Mouse (Mus musculus) embryonic facial prominence, embryonic 11.5 days (tissue): ENCODE results near the gene Rcor2. TPM values are rescaled to one million over a fixed set of nuclear protein-coding genes. Genes with fewer than 3 reads are reported as not detected.

Experiments
- ATAC-seq: fragments of 200-750 bp; cut with Nextera tagmentation; replicated peaks from 2 replicates; pipeline ENCODE4 v1.8.0; 2017; ENCODE audit warnings: low read depth; ENCODE audit not compliant: insufficient number of reproducible peaks, low FRiP score, low TSS enrichment
- DNase-seq: peaks from one replicate; pipeline ENCODE4 v3.0.0-alpha.2; 2015; ENCODE audit warnings: low spot score
- H3K27ac ChIP-seq: fragments of 300-500 bp; sonication (generic); replicated peaks from 2 replicates; pipeline ENCODE4 v1.5.1; 2014; ENCODE audit warnings: mild to moderate bottlenecking, low read depth, low read length, control low read depth
- H3K27me3 ChIP-seq: fragments of 300-500 bp; sonication (generic); 2 replicates; pipeline ENCODE4 v1.6.1; 2014; ENCODE audit warnings: mild to moderate bottlenecking, low read length, moderate library complexity, mixed read lengths; ENCODE audit not compliant: control insufficient read depth, insufficient read depth
- H3K36me3 ChIP-seq: fragments of 300-500 bp; sonication (generic); replicated peaks from 2 replicates; pipeline ENCODE4 v1.6.1; 2014; ENCODE audit warnings: low read depth, mild to moderate bottlenecking, low read length, moderate library complexity, mixed read lengths; ENCODE audit not compliant: control insufficient read depth, insufficient read depth
- H3K4me1 ChIP-seq: fragments of 300-500 bp; sonication (generic); 2 replicates; pipeline ENCODE4 v1.6.1; 2014; ENCODE audit warnings: low read length, mixed read lengths; ENCODE audit not compliant: control insufficient read depth, insufficient read depth
- H3K4me2 ChIP-seq: fragments of 300-500 bp; sonication (generic); 2 replicates; pipeline ENCODE4 v1.6.1; 2014; ENCODE audit warnings: low read depth, mild to moderate bottlenecking, control low read depth, low read length, moderate library complexity
- H3K4me3 ChIP-seq: fragments of 300-500 bp; sonication (generic); 2 replicates; pipeline ENCODE4 v1.5.1; 2014; ENCODE audit warnings: low read depth, low read length, control low read depth
- H3K9ac ChIP-seq: fragments of 300-500 bp; sonication (generic); replicated peaks from 2 replicates; pipeline ENCODE4 v1.6.1; 2014; ENCODE audit warnings: mild to moderate bottlenecking, control low read depth, low read length
- H3K9me3 ChIP-seq: fragments of 300-500 bp; sonication (generic); replicated peaks from 2 replicates; pipeline ENCODE4 v1.6.1; 2016; ENCODE audit warnings: mild to moderate bottlenecking, low read length, inconsistent platforms, mixed read lengths; ENCODE audit not compliant: control insufficient read depth
- WGBS: fragments of 180-500 bp; shearing (Covaris S2); extraction: QIAGEN DNeasy Blood & Tissue Kit; methylation state at CpG from one replicate; pipeline ENCODE4 v1.1.7; 2014; 5-methylcytosine and 5-hydroxymethylcytosine counted together
- polyA plus RNA-seq: library from polyadenylated mRNA; unstranded; fragments of >200 nt; fragmentation: Nextera tagmentation; extraction: Ambion mirVana; gene quantifications from 2 replicates; pipeline ENCODE4 v1.2.1, GENCODE M21; 2014

The Rcor2 gene
- polyA plus RNA-seq: 17.6 and 18.8 TPM in 2 replicates

DNA sequence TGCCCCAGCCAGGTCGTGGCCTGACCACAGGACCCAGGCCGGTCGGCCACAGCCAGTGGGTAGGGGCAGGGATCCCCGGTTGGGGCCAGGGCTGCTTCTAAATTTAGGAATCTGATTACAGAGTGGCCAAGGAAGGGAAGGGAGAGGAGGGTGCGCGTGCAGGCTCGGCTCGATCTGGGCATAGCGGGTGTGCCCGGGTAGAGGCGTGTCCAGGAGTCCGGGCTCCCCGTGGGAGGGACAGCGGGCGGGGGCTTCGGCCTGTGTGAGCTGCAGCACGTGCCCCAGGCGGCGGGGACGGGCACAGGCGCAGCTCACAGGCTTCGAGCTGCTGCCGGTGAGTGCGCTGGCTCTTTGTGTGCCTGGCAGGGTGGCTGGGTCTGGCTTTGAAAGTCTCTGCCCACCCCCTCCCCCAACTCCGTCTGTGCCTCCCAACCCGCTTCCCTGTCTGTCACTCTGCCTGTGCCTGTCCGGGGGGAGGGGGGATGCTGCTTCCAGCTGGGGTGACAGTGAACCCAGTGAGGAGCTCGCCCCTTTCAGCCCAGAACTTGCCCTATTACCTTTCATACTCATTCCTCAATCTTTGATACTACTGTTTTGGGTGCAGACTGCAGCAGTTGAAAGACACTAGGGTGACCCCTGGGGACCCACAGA is at the start of gene Rcor2:
Gene Rcor2, plus strand, starts transcription at position 235 of the 651 bp plus-strand sequence.
- peaks cover 20% of the 10 kb centered on the region for H3K4me1 ChIP-seq
- no peaks in the 10 kb centered on the region for H3K9me3 ChIP-seq
- DNase-seq: peak; percentile 80
- peak; percentile 71 for ATAC-seq
- H3K27ac ChIP-seq: peak within 1 kb of the TSS; percentile 98
- peak within 1 kb of the TSS; percentile 91 for H3K4me3 ChIP-seq
- H3K36me3 ChIP-seq: peaks cover 10% of the 10 kb centered on the region
- H3K4me2 ChIP-seq: peak within 1 kb of the TSS; percentile 90
- WGBS: under 1% methylated on average over 28 of the region's 28 CpGs
- peak within 1 kb of the TSS; percentile 96 for H3K9ac ChIP-seq
- no peaks in the 10 kb centered on the region for H3K27me3 ChIP-seq

DNA sequence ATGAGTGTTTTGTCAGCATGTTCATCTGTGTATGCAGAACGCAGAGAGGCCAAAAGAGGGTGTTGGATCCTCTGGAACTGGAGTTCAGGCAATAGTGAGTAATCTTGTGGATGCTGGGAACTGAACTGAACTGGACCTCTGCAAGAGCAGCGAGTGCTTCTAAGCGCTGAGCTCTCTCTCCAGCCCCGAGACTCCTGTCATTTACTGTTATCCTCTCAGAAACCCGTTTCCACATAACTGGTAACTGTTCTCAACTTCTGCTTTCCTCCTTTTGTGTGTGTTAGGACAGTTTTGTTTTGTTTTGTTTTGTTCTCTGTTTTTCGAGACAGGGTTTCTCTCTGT is 49.2 kb upstream of the Rcor2 start:
- Histone ChIP-seq H3K4me2 (peak overlapping the region; percentile 32), H3K9ac (peak overlapping the region; percentile 1; the same call in 1 of the 2 replicates), H3K4me1 (no peaks in the 10 kb centered on the region; the same call in 1 of the 2 replicates), H3K9me3 (no peaks in the 10 kb centered on the region), H3K4me3 (peak overlapping the region; percentile 89), H3K27me3 (no peaks in the 10 kb centered on the region), H3K36me3 (peaks cover 4% of the 10 kb centered on the region; the same call in 1 of the 2 replicates), H3K27ac (no peak overlapping the region)
- ATAC-seq: peak; percentile 17; the same call in 1 of the 2 replicates
- WGBS: 12% methylated on average over 6 of the region's 6 CpGs
- no peak for DNase-seq

DNA sequence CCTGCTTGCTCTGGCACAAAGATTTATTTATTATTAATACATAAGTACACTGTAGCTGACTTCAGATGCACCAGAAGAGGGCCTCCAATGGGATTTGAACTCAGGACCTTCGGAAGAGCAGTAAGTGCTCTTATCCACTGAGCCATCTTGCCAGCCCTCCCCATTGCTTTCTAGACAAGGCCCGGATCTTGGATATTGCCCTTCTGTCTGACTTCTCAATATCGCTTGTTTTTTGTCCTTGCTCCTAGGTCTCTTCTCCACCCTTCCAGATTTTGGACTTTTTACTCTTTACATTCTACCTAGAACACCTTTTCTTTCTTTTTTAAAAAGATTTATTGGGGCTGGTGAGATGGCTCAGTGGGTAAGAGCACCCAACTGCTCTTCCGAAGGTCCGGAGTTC is 48.4 kb upstream of the Rcor2 start:
- Histone ChIP-seq H3K4me2 (no peak overlapping the region), H3K4me3 (no peak overlapping the region), H3K9ac (no peak overlapping the region), H3K27ac (no peak overlapping the region), H3K4me1 (no peaks in the 10 kb centered on the region; the same call in 1 of the 2 replicates), H3K36me3 (peaks cover 4% of the 10 kb centered on the region; the same call in 1 of the 2 replicates), H3K27me3 (no peaks in the 10 kb centered on the region), H3K9me3 (no peaks in the 10 kb centered on the region)
- WGBS: 94% methylated on average over 5 of the region's 5 CpGs
- ATAC-seq (no peak), DNase-seq (no peak)

DNA sequence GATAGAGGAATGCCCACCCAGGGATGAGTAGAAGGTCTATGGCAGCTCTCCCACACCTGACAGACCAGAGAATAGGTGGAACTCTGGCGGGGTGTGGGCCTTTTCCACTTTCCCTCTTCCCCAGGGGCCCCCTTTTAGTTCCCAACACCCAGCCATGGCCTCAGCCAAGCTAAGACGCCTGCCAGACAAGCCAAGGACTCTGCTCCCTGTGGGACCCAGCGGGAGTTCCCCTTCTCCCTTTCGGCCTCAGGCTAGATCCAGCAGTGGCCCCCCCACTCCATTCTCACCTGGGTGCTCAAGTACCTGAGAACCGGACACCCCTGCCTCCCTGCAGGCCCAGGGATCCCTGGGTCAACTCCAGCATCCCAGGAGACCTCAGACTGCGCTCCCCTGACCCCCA is 44.9 kb upstream of the Rcor2 start:
- H3K27ac ChIP-seq: no peak overlapping the region
- H3K27me3 ChIP-seq: no peaks in the 10 kb centered on the region
- H3K9ac ChIP-seq: no peak overlapping the region
- 84% methylated on average over 6 of the region's 6 CpGs for WGBS
- H3K4me2 ChIP-seq: no peak overlapping the region
- H3K9me3 ChIP-seq: no peaks in the 10 kb centered on the region
- no peaks in the 10 kb centered on the region for H3K4me1 ChIP-seq
- DNase-seq: no peak
- no peak for ATAC-seq
- H3K4me3 ChIP-seq: no peak overlapping the region
- peaks cover under 1% of the 10 kb centered on the region for H3K36me3 ChIP-seq

DNA sequence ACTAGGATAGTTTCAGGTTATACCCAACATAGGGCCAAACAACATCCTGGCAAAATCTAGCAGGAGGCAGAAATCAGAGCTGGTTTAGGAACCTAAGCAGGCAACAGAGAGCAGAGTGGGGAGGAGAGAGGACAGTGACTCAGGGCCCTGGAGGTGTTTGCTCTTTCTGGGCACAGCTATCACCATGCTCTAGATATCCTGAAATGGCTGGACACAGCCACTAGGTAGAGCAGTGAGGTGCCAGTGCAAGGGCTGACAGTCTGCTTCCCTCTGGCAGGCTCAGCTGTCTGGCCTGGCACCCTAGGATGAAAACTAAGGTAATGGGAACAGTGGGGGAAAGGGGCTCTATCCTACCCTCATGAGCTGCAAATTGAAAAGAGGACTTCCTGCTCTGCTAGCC is 43.6 kb upstream of the Rcor2 start:
- Histone ChIP-seq H3K9me3 (no peaks in the 10 kb centered on the region), H3K9ac (no peak overlapping the region), H3K4me1 (no peaks in the 10 kb centered on the region), H3K4me2 (no peak overlapping the region), H3K27ac (no peak overlapping the region), H3K27me3 (no peaks in the 10 kb centered on the region), H3K4me3 (no peak overlapping the region), H3K36me3 (peaks cover 8% of the 10 kb centered on the region)
- ATAC-seq (no peak), DNase-seq (no peak)

DNA sequence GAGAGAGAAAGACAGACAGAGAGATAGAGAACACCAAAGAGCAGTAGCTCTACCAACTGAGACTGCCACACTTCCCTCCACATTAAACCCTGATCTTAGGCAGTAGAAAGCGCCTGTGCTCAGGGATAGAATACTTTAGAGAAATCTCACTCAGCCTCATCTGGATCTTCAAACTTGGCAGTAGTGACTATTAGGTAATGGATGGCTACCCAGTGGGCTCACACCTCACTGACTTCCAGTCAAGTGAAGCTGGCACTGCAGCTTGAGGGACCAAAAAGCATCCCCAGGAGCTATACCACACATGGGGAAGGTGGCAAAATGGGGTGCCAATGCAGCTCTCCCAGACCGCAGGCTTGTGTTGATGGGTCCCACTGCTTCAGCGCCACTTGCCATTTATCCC is 42.9 kb upstream of the Rcor2 start:
- 88% methylated on average over 3 of the region's 3 CpGs for WGBS
- no peaks in the 10 kb centered on the region for H3K27me3 ChIP-seq
- no peak overlapping the region for H3K9ac ChIP-seq
- no peak for DNase-seq
- no peaks in the 10 kb centered on the region for H3K9me3 ChIP-seq
- no peak overlapping the region for H3K4me2 ChIP-seq
- H3K4me3 ChIP-seq: no peak overlapping the region
- H3K4me1 ChIP-seq: no peaks in the 10 kb centered on the region
- no peak for ATAC-seq
- no peak overlapping the region for H3K27ac ChIP-seq
- peaks cover 8% of the 10 kb centered on the region for H3K36me3 ChIP-seq

DNA sequence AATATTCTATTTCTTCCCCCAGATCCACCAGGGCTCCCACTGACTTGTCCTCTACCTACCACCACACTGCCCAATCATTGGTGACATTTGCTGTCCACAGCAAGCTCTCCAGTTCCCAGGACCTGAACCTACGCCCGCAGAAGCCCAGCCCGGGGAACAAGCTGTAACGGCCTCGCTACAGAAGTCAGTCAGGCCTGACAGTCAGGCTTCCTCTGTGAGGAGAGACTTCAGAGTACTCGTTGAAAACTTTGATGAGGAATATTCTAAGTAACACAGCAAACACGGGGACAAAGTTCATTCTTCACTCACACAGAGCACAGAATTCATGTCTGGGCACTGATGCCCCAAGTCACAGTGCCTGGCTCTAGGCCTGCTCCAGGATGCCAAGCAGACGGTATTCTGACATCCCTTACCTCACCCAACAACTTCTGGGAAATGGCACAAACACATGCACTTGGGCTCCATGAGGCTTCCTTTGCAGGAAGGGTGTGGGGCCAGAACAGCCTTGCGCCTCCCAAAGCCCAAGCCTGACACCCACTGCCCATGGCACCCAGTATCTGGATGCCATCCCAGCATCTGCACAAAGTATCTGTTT is 41.9 kb upstream of the Rcor2 start:
- no peaks in the 10 kb centered on the region for H3K27me3 ChIP-seq
- no peak overlapping the region for H3K4me3 ChIP-seq
- DNase-seq: no peak
- H3K9ac ChIP-seq: no peak overlapping the region
- no peaks in the 10 kb centered on the region for H3K4me1 ChIP-seq
- H3K27ac ChIP-seq: no peak overlapping the region
- peaks cover 8% of the 10 kb centered on the region for H3K36me3 ChIP-seq
- WGBS: 85% methylated on average over 9 of the region's 9 CpGs
- H3K9me3 ChIP-seq: no peaks in the 10 kb centered on the region
- no peak overlapping the region for H3K4me2 ChIP-seq
- ATAC-seq: no peak

DNA sequence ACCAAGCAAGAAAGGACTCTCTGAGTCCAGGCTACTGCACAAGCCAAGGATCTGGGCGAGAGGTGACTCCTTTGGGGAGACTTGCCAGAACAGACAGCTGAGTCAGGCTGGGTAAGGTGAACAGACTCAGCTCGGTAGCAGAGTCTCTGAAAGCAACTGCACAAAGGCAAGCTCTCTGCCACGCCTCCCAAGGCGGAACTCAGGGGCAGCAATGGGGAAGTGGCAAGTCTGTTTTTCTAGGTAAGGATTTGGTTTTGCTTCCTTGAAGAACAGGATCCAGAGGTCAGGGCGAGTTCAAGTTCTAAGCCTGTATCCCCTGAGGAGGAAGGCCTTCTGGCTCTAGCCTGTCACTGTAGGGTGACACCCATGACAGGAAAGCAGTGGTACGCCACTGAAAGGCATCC is 40.6 kb upstream of the Rcor2 start:
- Histone ChIP-seq H3K4me3 (no peak overlapping the region), H3K4me2 (no peak overlapping the region), H3K4me1 (no peaks in the 10 kb centered on the region), H3K27me3 (no peaks in the 10 kb centered on the region), H3K36me3 (peaks cover 8% of the 10 kb centered on the region), H3K9ac (no peak overlapping the region), H3K27ac (no peak overlapping the region), H3K9me3 (no peaks in the 10 kb centered on the region)
- DNase-seq: no peak
- 89% methylated on average over 6 of the region's 6 CpGs for WGBS
- no peak for ATAC-seq
